Mouse (Mus musculus) spleen, postnatal 10 days (tissue): ENCODE data around the gene Akr1b10.
"Not testable (repeated sequence)": the region's sequence is repeated elsewhere in the genome, so short reads cannot be mapped to it uniquely, and the experiment has no call there.

ENCODE experiments used
- DNase-seq, 2 experiments: peaks; one replicate each; pipeline ENCODE4 v3.0.0; 2021 to 2022; ENCODE audit warnings: low spot score in 2 of 2

Akr1b10 gene

GRCm38 (mm10) chr6:34384110-34384661 is at the start of gene Akr1b10:
Akr1b10 (plus strand) TSS chr6:34384218.
- peak; percentile 45 to 74 for DNase-seq

GRCm38 (mm10) chr6:34334673-34335072 is 49.3 kb upstream of the Akr1b10 start:
- DNase-seq, result no peak

- DNase-seq, result no peak
These were observed 46.2 kb upstream of the Akr1b10 start for GRCm38 (mm10) chr6:34337799-34338198.

- no peak for DNase-seq
These were observed 42.0 kb upstream of the Akr1b10 start for GRCm38 (mm10) chr6:34341991-34342390.

- DNase-seq, result no peak
These were observed 41.5 kb upstream of the Akr1b10 start for GRCm38 (mm10) chr6:34342476-34342875.

GRCm38 (mm10) chr6:34343426-34343825 is 40.6 kb upstream of the Akr1b10 start:
- DNase-seq, result no peak

- DNase-seq, result no peak
These were observed 39.7 kb upstream of the Akr1b10 start for GRCm38 (mm10) chr6:34344135-34344850.

- DNase-seq, result no peak
These were observed 39.1 kb upstream of the Akr1b10 start for GRCm38 (mm10) chr6:34344935-34345334.

- peak; percentile 22 to 72 for DNase-seq
These were observed 37.7 kb upstream of the Akr1b10 start for GRCm38 (mm10) chr6:34346096-34346898.

- DNase-seq, result no peak
These were observed 33.9 kb upstream of the Akr1b10 start for GRCm38 (mm10) chr6:34350037-34350699.

GRCm38 (mm10) chr6:34351481-34351880 is 32.5 kb upstream of the Akr1b10 start:
- DNase-seq, result not testable (repeated sequence)

GRCm38 (mm10) chr6:34352401-34352800 is 31.6 kb upstream of the Akr1b10 start:
- DNase-seq, result no peak

- no peak for DNase-seq
These were observed 30.2 kb upstream of the Akr1b10 start, which contains the start of gene Akr1b8 for GRCm38 (mm10) chr6:34353658-34354353. Akr1b8 (plus strand) TSS chr6:34354119.

GRCm38 (mm10) chr6:34354354-34355348 is 29.4 kb upstream of the Akr1b10 start:
- no peak for DNase-seq

- DNase-seq, result no peak
These were observed 28.7 kb upstream of the Akr1b10 start for GRCm38 (mm10) chr6:34355349-34355747.

- DNase-seq, result no peak
These were observed 28.2 kb upstream of the Akr1b10 start for GRCm38 (mm10) chr6:34355841-34356240.

GRCm38 (mm10) chr6:34364217-34365136 is 19.5 kb upstream of the Akr1b10 start:
- DNase-seq, result no peak

GRCm38 (mm10) chr6:34367998-34368397 is 16.0 kb upstream of the Akr1b10 start:
- DNase-seq, result no peak

GRCm38 (mm10) chr6:34370081-34370480 is 13.9 kb upstream of the Akr1b10 start:
- DNase-seq, result no peak
